Mouse (Mus musculus) macrophage (primary cell): Measurements from ENCODE around the gene Gdf15. TPM values are rescaled to one million over a fixed set of nuclear protein-coding genes. Genes with fewer than 3 reads are reported as not detected.

Experiments used
- H3K27ac ChIP-seq: fragments of 350-480 bp; formaldehyde crosslinking; 2 replicates; pipeline ENCODE4 v1.9.0; 2021
- H3K36me3 ChIP-seq: fragments of 350-480 bp; formaldehyde crosslinking; 2 replicates; pipeline ENCODE4 v1.9.0; 2021; ENCODE audit errors: inconsistent target
- H3K4me3 ChIP-seq: fragments of 350-480 bp; formaldehyde crosslinking; 2 replicates; pipeline ENCODE4 v1.9.0; 2021; ENCODE audit errors: inconsistent target
- H3K79me2 ChIP-seq: fragments of 350-480 bp; formaldehyde crosslinking; 2 replicates; pipeline ENCODE4 v1.9.0; 2021; ENCODE audit errors: inconsistent target
- WGBS: methylation state at CpG from one replicate; pipeline ENCODE4 v1.1.7; 2026; ENCODE audit warnings: inconsistent platforms; ENCODE audit not compliant: missing documents; 5-methylcytosine and 5-hydroxymethylcytosine counted together
- polyA plus RNA-seq: library from polyadenylated mRNA; stranded (reverse); fragments of 250-400 nt; gene quantifications from 3 replicates; pipeline ENCODE4 v1.2.4, GENCODE M21; 2018; ENCODE audit warnings: inconsistent platforms

Gdf15 gene
- polyA plus RNA-seq, 1 experiment from 2014 or later = 24.3 TPM

DNA sequence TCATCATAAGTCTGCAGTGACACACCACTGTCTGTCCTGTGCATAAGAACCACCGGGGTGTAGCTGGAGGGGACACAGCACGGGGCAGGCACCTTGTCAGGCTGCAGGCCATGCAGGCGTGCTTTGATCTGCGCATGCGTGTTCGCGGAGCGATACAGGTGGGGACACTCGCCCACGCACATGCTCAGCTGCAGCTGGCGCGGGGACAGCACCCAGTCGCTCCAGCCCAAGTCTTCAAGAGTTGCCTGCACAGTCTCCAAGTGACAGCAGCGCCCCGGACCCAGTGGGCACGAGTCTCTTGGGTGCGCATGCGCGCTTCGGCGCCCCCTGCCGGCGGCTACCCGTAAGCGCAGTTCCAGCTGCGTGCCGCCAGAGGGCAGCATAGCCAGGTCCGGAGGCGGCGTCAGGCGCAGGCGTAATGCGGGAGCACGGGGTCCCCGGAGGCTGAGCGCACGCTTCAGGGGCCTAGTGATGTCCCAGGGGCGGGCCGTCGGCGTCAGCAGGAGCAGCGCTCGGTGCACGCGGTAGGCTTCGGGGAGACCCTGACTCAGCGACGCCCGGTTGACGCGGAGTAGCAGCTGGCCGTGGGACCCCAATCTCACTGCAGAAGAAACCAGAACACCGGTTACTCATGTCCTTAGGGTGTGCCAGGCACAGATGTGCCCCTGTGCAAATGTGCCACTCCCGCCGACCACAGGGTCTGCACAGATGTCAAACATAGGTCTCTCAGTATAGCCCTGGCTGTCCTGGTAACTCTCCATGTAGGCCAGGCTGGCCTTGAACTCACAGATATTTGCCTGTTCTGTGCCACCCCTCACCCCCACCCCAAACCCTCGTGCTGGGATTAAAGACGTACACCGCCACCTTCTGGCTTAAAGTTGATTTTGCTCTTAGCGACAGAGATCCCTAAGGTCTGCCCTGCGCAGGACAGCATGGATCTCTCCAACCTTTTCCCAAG lies 2.4 kb downstream of the Gdf15 start:
- Histone ChIP-seq H3K4me3 (peak overlapping the region; percentile 98), H3K79me2 (peaks cover 13% of the 10 kb centered on the region), H3K27ac (peak overlapping the region; percentile 97), H3K36me3 (no peaks in the 10 kb centered on the region)
- WGBS = 1% methylated on average over 60 of the region's 60 CpGs

DNA sequence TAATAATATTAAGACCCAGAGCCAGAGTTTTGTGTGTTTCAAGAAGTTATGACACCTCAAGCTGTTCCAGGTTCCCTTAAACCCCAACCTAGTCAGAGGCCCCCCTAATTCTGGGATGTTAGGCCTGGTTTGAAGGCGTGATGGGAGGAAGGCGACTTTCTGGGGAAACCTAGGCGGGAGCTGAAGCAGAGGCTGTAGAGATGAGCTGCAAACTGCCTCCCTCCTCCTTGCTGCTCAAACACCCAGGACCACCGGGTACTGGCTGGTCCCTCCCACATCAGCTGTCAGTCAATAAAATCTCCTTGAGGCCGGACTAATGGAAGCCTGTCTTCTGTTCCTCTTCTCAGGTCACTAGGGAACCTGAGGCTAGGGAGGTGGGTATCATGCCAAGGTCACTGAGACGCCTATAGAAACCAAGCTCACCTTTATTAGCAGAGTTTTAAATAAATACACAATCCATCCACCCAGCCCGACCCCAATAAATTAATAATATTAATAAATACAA lies 3.2 kb downstream of the Gdf15 start:
- WGBS = 69% methylated on average over 7 of the region's 7 CpGs
- Histone ChIP-seq H3K36me3 (no peaks in the 10 kb centered on the region), H3K4me3 (peak overlapping the region; percentile 26), H3K79me2 (peaks cover 13% of the 10 kb centered on the region), H3K27ac (peak overlapping the region; percentile 34)

DNA sequence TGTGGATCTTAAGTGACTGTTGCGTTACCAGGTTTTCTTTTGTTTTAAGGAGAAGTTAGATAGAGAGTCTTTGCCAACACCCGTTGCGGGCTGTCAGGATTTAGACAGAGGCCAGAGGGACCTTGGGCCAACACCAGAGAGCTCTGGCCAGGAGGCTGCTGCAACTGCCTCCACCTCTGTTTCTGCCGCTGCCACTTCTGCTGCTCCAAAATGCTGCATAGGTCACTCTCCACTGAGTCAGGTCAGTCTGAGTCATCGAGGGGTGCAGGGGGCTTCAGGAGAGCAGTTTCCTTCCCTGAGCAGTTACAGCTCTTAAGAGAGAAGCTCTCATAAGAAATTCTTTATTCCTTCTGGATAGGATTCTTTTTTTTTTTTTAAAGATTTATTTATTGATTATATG lies 5.2 kb downstream of the Gdf15 start:
- Histone ChIP-seq H3K27ac (no peak overlapping the region), H3K4me3 (no peak overlapping the region)
- 81% methylated on average over 5 of the region's 5 CpGs for WGBS

DNA sequence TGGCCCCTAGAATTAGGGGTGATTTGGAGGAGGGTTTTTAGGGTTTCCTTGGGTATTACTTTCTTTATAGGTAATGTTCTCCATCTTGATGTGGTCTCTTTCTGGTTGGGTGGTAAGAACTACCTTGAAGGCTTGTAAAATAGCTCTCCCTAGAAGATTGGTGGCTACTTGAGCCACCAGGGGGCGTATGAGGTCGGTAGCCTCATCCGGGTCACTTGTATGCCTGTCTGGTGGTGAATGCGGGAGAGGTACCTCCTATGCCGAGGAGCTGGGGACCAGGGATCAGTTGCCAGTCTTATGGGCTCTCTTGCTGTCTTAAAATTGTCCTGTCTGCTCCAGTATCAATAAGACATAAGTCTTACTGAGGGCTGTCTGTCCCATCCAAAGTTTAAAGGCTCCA lies 7.2 kb downstream of the Gdf15 start:
- Histone ChIP-seq H3K27ac (no peak overlapping the region), H3K79me2 (peaks cover 28% of the 10 kb centered on the region), H3K4me3 (no peak overlapping the region), H3K36me3 (peaks cover 10% of the 10 kb centered on the region; the same call in 1 of the 2 replicates)
- WGBS = 31% methylated on average over 5 of the region's 5 CpGs

More for the DNA sequence above, 5.2 kb downstream of the Gdf15 start:
- Histone ChIP-seq H3K79me2 (peaks cover 20% of the 10 kb centered on the region), H3K36me3 (peaks cover under 1% of the 10 kb centered on the region; the same call in 1 of the 2 replicates)

DNA sequence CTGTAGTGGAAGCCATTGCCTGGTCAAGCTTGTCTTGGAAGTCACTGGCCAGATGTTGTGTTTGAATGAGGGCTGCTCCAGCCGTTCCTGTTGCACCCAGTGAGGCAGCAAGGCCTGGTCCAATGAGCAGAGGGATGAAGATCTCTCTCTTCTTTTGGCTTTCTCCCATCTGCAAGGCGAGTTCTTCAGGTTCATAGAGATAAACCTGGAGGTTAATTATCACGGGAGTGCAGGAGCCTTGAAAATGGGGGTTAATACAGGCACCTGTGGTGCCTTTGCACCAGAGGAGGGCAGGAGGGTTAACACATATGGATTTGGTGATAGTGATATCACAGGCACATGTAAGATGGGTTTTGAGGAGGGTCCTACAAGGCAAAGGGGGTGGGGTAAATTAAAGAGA lies 10.0 kb downstream of the Gdf15 start:
- no peak overlapping the region for H3K27ac ChIP-seq
- peaks cover 10% of the 10 kb centered on the region; the same call in 1 of the 2 replicates for H3K36me3 ChIP-seq
- peaks cover 53% of the 10 kb centered on the region for H3K79me2 ChIP-seq
- 87% methylated on average over 3 of the region's 3 CpGs for WGBS
- H3K4me3 ChIP-seq = no peak overlapping the region

DNA sequence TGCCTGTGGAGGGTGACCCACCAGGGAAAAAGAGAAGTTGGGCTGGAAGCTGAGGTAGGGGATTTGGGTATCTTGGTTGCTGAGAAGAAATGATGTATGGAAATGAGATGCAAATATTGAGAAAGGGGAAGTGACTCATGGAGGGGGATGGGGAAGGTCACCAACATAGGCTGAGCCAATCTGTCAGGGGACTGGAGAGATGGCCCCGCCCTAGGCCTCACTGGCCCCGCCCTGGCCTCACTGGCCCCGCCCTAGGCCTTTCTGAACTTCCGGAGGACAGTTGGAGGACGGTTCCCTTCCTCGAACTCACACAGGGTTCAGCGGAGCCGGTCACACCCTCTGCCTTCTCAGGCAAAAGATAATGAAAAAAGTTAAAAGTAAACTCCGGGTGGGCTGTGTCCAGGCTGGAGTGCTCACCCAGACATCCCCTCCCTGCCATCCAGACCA lies 13.3 kb downstream of the Gdf15 start:
- H3K36me3 ChIP-seq = peaks cover 10% of the 10 kb centered on the region; the same call in 1 of the 2 replicates
- peaks cover 61% of the 10 kb centered on the region for H3K79me2 ChIP-seq
- peak overlapping the region; percentile 99 for H3K27ac ChIP-seq
- peak overlapping the region; percentile 91 for H3K4me3 ChIP-seq
- WGBS = 3% methylated on average over 9 of the region's 9 CpGs

DNA sequence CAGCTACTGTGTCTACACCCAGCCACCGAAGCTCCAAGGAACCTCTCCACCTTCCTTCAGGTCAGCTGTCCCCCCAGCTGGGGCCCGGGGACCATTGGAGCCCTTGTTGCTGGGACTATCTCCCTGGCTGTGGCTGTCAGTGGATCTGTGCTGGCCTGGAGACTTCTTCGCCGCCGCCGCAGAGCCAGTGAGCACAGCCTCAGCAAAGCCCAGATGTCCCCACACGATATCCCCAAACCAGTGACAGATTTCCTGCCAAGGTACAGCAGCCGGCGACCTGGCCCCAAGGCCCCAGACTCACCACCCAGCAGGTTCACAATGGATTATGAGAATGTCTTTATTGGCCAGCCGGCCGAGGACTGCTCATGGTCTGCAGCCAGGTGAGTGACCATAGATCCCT lies 14.3 kb downstream of the Gdf15 start:
- Histone ChIP-seq H3K27ac (peak overlapping the region; percentile 99), H3K36me3 (peaks cover 10% of the 10 kb centered on the region; the same call in 1 of the 2 replicates), H3K4me3 (peak overlapping the region; percentile 91), H3K79me2 (peaks cover 70% of the 10 kb centered on the region)
- 28% methylated on average over 10 of the region's 11 CpGs for WGBS

DNA sequence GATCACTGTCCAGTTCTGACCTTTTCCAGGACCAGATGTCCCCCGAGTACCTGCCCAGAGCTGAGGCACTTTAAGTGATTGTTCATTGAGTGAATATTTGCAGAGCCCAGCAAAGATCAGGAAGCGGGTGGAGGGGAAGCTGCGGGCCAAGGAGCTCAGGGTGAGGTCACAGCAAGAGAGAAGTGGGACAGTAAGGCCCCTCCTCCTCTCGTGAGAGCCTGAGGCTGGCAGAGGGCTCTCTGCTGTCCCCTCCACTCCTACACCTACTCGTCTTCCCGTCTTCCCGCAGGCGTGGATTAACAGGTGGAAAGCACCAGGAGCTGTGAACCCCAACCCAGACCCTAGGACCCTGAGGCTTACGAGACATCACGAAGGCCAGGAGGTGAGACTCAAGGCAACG lies 15.6 kb downstream of the Gdf15 start:
- Histone ChIP-seq H3K79me2 (peaks cover 61% of the 10 kb centered on the region), H3K4me3 (peak overlapping the region; percentile 91), H3K27ac (peak overlapping the region; percentile 99), H3K36me3 (peaks cover 6% of the 10 kb centered on the region; the same call in 1 of the 2 replicates)
- WGBS = 6% methylated on average over 11 of the region's 11 CpGs

DNA sequence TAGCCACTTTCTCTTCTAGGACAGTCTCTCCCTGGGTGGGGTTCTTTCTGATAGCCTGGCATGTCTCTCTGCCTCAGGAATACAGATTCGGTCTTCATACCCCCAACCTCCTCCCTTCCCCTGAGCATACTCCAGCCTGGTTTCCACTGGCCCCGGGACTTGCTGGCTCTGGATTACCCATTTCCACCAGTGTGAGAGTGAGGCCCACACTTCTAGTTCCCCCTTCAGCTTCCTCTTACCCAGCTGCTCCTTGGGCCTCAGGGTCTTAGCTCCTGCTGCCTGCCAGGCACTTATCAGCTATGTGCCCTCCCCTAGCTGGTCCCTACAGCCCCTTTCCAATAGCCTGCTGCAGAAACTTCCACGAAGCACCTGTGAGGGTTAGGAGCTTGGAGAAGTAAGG lies 16.4 kb downstream of the Gdf15 start, which contains the start of gene Lrrc25:
Gene Lrrc25 (plus strand): TSS at position 262 of the 400 bp plus-strand sequence.
- Histone ChIP-seq H3K4me3 (peak within 1 kb of the TSS; percentile 91), H3K27ac (peak within 1 kb of the TSS; percentile 99), H3K79me2 (peaks cover 54% of the 10 kb centered on the region), H3K36me3 (no peaks in the 10 kb centered on the region; the same call in 1 of the 2 replicates)
- WGBS = 0% methylated on average over 3 of the region's 3 CpGs

DNA sequence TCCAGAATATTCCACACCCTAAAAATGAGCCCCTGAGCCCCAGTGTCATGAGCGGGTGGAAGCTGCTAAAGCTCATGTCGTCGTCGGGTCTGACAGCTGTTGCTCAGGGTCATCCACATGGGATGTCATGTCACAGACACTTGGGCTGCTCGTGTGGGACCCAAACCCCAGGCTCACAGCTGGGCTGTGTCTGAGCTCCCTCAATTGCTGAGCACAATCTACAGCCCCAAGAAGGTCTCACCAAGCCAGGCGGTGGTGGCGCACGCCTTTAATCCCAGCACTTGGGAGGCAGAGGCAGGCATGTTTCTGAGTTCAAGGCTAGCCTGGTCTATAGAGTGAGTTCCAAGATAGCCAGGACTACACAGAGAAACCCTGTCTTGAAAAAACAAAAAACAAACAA lies 17.0 kb downstream of the Gdf15 start:
- Histone ChIP-seq H3K4me3 (peak overlapping the region; percentile 91; the same call in 1 of the 2 replicates), H3K27ac (peak overlapping the region; percentile 99), H3K36me3 (no peaks in the 10 kb centered on the region; the same call in 1 of the 2 replicates), H3K79me2 (peaks cover 47% of the 10 kb centered on the region)
- 90% methylated on average over 8 of the region's 8 CpGs for WGBS

DNA sequence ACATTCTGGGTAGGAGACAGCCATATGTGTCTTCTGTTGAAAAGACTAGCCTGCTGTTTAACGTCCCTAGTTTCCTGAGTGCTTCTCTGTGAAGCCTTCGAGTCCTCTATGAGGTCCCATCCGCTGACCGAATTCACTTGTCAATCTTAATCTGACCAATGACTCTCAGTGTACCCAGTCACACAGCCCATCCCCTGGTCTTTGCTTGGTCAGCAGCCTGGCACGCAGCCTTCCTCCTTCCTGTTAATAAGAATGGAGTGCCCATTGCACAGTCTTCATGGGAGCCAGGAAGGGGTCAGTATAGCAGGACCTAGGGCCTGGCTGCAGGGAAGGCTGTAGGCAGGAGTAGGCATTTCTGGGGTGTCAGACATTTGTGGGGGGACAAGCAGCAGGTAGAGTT lies 17.8 kb downstream of the Gdf15 start:
- WGBS = 17% methylated on average over 5 of the region's 5 CpGs
- peak overlapping the region; percentile 4; the same call in 1 of the 2 replicates for H3K4me3 ChIP-seq

DNA sequence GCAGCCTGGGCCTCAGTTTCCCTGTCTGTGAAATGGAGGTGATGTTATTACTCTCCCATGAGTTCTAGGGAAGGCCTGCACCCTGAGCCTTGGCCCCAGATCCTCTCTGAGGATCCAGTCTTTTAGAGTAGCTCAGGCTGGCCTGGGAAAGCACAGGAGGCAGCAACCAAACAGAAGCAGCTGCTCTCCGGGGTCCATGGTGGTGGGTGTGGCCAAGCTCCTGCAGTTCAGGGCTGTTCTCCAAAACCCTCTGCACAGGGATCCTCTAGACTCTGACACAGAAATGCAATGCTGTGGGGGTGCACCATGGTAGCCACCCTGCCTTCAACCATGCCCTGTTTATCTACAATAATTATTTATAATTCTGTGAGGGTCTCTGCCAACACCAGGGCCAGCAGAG lies 18.5 kb downstream of the Gdf15 start:
- 14% methylated on average over 1 of the region's 1 CpGs for WGBS
- no peaks in the 10 kb centered on the region for H3K36me3 ChIP-seq
- peaks cover 34% of the 10 kb centered on the region for H3K79me2 ChIP-seq
- no peak overlapping the region for H3K4me3 ChIP-seq
- H3K27ac ChIP-seq = peak overlapping the region; percentile 99

More for the DNA sequence above, 17.8 kb downstream of the Gdf15 start:
- no peaks in the 10 kb centered on the region; the same call in 1 of the 2 replicates for H3K36me3 ChIP-seq
- H3K27ac ChIP-seq = peak overlapping the region; percentile 99
- H3K79me2 ChIP-seq = peaks cover 39% of the 10 kb centered on the region

DNA sequence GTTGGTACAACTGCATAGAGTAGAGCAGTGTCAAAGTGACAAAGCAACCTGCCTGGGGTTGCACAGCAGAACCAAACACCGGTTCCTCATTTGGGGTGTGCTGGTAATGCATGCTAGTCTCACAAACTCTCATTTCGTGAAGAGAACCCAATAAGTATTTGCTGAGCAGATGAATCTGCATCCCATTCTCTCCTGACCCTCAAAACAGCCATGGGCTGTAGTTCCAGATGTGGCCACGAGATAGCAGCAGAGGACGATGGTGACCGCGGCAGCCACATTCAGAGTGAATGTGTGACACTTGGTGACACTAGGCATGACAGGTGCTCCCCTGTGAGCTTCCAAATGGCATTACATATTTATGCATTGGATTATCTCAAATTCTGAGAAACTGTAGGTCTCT lies 20.4 kb downstream of the Gdf15 start:
- peak overlapping the region; percentile 53 for H3K4me3 ChIP-seq
- H3K27ac ChIP-seq = peak overlapping the region; percentile 100
- WGBS = 3% methylated on average over 6 of the region's 6 CpGs
- no peaks in the 10 kb centered on the region for H3K36me3 ChIP-seq
- H3K79me2 ChIP-seq = peaks cover 30% of the 10 kb centered on the region

DNA sequence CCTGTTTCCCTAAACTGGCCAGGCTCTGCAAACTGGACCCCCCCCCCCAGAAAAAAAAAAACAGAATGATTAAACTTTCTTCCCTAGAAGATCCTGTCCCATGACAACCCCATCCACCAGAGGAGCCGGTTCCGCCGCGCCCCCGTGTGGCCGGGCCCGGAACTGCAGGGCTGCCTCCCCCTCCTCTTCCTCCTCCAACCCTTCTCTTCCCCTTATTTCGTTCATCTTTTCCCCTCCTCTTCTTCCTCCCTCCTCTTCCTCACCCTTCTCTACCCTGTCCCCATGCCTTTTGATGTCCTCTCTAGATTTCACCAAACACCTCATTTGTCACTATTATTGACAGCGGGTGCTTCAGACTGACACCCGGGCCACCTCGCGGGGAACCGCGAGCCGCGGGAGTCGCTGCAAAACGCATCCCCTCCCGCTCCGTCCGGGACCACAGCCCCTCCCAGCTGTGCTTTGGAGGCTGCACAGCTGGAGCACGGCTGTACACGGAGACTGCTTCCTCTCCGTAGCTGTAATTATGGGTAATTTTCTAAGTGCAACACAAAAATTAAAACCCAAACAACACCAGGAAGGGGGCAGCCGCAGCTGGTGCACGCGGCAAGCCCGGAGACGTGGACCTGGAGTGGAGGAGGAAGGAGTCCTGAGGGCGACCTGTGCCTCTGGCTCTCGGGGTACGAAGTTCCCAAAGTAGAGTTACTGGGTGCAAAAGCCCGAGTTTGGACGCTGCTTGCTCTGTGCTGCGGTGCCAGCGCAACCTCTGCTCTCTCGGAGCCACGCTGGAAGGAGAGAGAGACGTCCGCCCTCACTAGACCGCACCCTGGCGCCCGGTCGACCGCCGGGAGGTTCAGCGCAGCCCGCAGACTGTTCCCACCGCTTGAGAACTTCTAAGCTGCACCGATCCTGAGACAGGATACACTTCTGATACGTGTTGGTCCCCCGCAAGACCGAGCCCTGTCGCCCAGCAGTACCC lies 21.2 kb downstream of the Gdf15 start:
- peak overlapping the region; percentile 53 for H3K4me3 ChIP-seq
- peak overlapping the region; percentile 100 for H3K27ac ChIP-seq
- H3K36me3 ChIP-seq = no peaks in the 10 kb centered on the region
- WGBS = 1% methylated on average over 39 of the region's 54 CpGs
- H3K79me2 ChIP-seq = peaks cover 34% of the 10 kb centered on the region
